Mouse (Mus musculus): Measurements from ENCODE around the gene Igbp1b.

The Igbp1b gene

GRCm38 (mm10) chr6:138658516-138658915, at the start of gene Igbp1b:
Gene Igbp1b (minus strand): TSS chr6:138658544.
- no peak for DNase-seq

- DNase-seq, result no peak
Observed at GRCm38 (mm10) chr6:138682959-138683358, 24.6 kb upstream of the Igbp1b start.

- DNase-seq, result no peak
Observed at GRCm38 (mm10) chr6:138672704-138673141, 14.4 kb upstream of the Igbp1b start.

- DNase-seq, result no peak
Observed at GRCm38 (mm10) chr6:138665416-138665815, 7.1 kb upstream of the Igbp1b start.

- DNase-seq, result no peak
Observed at GRCm38 (mm10) chr6:138645604-138646003, 12.7 kb downstream of the Igbp1b start.

- DNase-seq, result no peak
Observed at GRCm38 (mm10) chr6:138639351-138639750, 19.0 kb downstream of the Igbp1b start.

GRCm38 (mm10) chr6:138620786-138621185, 37.6 kb downstream of the Igbp1b start:
- no peak for DNase-seq

GRCm38 (mm10) chr6:138618396-138618795, 39.9 kb downstream of the Igbp1b start:
- DNase-seq, result no peak

Measured in lung, postnatal 10 days (tissue).